Mouse (Mus musculus): Measurements from ENCODE around the gene Ptprn2.

Gene Ptprn2

GRCm38 (mm10) chr12:117274576-117274975 lies 789.1 kb downstream of the Ptprn2 start:
- DNase-seq: no peak

GRCm38 (mm10) chr12:117280790-117281189 lies 795.3 kb downstream of the Ptprn2 start:
- DNase-seq: no peak

- no peak for DNase-seq
Measured at GRCm38 (mm10) chr12:117282659-117283058, 797.1 kb downstream of the Ptprn2 start.

- no peak for DNase-seq
Measured at GRCm38 (mm10) chr12:117287456-117287855, 801.9 kb downstream of the Ptprn2 start.

- no peak for DNase-seq
Measured at GRCm38 (mm10) chr12:117291943-117292342, 806.4 kb downstream of the Ptprn2 start.

GRCm38 (mm10) chr12:117296792-117297191 lies 811.3 kb downstream of the Ptprn2 start:
- DNase-seq: no peak

- DNase-seq: no peak
Measured at GRCm38 (mm10) chr12:117299084-117299483, 813.6 kb downstream of the Ptprn2 start.

GRCm38 (mm10) chr12:117304751-117305624 lies 819.5 kb downstream of the Ptprn2 start:
- no peak for DNase-seq

- DNase-seq: no peak
Measured at GRCm38 (mm10) chr12:117305625-117306105, 820.1 kb downstream of the Ptprn2 start.

GRCm38 (mm10) chr12:117312079-117312478 lies 826.6 kb downstream of the Ptprn2 start:
- DNase-seq: no peak

GRCm38 (mm10) chr12:117314987-117315386 lies 829.5 kb downstream of the Ptprn2 start:
- DNase-seq: no peak

GRCm38 (mm10) chr12:117315661-117316060 lies 830.1 kb downstream of the Ptprn2 start:
- DNase-seq: no peak

- no peak for DNase-seq
Measured at GRCm38 (mm10) chr12:117318229-117318628, 832.7 kb downstream of the Ptprn2 start.

- no peak for DNase-seq
Measured at GRCm38 (mm10) chr12:117323017-117323416, 837.5 kb downstream of the Ptprn2 start.
